Mouse (Mus musculus): ENCODE data around the gene Hist1h4m.
"Not testable (repeated sequence)": the region's sequence is repeated elsewhere in the genome, so short reads cannot be mapped to it uniquely, and the experiment has no call there.

DNA sequence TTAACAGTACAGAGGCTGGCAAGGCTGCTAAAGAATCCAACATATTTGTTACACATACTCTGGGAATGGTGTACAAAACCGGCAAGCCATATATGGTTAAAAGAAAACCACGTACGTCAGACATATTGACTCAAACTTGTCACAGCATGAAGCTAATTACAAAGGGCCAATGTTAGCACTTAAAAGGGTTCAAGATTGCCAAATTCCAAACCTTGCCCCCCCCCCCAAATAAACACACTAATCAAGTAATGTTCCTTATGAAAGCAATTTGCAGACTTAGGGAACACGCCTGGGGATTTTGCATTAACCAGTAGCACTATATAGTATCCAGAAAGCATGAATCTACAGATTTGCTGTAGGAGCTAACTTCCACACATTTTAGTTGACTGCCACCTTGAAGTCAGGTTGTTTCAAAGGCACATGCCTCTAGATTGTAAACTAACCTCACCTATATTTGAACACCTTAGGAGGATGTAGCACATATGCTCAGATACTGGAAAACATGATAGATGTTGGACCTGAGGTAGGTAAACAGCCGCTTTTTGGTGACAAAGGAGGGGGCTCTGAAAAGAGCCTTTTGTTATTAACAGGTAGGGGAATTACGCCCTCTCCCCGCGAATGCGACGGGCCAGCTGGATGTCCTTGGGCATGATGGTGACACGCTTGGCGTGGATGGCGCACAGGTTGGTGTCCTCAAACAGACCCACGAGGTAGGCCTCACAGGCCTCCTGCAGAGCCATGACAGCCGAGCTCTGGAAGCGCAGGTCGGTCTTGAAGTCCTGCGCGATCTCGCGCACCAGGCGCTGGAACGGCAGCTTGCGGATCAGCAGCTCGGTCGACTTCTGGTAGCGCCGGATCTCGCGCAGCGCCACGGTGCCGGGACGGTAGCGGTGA, 28.9 kb upstream of the Hist1h4m start:
- not testable (repeated sequence) for TF ChIP-seq TAL1, GATA1 (IDR thresholded peaks at IDR 0.05; ENCODE audit: low read length)

All from erythroblast, embryonic 14.5 days (primary cell).